Mouse (Mus musculus): ENCODE measurements around the gene Ung. TPM values are rescaled to one million over a fixed set of nuclear protein-coding genes. Genes with fewer than 3 reads are reported as not detected.

Gene Ung
- polyA plus RNA-seq, 1 experiment from 2014 or later, result 15.1 TPM

DNA sequence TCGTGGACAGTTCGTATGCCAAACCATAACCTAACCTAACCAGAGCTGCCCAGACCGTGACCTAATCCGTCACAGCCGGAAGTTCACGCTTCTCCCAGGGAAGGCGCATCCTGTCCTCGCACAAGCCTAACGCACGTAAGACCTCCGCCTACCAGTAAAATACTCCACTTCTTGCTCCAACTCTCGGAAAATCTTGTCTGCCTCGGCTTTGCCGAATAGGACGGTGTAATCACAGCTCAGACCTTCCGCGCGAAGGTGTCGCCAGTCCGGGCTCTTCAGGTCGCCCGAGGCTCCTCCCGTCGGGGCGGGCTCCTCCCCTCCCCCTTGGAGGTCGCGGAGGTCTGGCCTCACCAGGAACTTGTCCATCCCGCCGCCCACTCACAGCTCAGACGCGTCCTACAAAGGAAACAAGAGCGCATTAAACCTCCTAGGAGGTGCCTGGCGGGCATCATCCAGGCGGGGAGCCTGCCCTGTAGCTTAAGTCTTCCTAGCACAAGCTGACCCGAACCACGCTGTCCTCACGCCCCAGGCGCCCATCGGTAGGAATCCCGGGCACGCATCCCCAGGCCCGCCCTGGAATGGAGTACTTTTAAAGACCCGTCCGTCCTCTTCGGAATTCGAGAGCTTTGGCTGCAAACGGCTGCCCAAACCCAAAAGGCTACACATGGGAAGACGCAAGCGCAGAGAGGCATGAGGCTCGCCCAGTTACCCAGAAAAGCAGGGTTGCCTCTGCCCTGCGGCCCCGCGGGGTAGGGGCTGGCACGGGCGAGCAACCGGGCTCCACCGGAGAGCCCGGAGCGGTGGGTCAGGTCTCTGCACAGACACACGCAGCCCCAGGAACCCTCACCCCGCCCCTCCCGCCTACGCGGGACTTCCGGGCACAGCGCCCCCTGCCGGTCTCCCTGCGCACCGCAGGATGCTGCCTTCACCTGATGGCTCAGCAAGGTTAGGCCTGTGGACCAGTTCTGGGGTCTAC lies 2.5 kb upstream of the Ung start, which contains the start of gene Alkbh2:
Gene Alkbh2, minus strand, starts transcription at position 845 of the 976 bp plus-strand sequence.
- DNase-seq (ENCODE audit: low spot score), result peak; percentile 90

DNA sequence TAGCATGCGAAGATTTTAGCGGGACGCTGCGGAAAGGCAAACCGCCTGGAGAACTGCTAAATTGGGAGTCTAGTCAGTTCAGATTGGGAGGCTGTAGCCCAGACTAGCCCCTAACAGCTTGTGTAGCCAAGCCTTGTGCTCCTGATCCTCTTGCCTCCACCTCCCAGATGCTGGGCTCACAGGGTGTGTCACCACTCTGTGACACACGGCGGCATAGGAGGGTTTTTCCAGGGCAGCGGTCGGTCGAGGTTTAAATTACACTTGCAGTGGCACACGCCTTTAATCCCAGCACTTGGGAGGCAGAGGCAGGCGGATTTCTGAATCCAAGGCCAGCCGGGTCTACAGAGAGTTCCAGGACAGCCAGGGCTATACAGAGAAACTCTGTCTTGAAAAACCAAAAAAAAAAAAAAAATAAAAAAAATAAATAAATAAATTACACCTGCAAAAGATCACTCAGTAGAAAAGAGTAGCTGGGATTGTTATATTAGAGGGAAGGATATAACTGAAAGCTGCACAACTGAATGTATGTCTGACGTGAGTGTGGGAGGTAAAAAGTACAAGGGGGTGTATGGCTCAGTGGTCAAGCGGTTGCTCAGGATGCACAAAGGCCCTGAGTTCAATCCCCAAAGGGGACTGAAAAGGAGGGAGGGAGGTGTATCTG lies 506 bp upstream of the Ung start:
- 75% methylated on average over 15 of the region's 15 CpGs for WGBS
- H3K9ac ChIP-seq (ENCODE audit: low read length), result no peak overlapping the region

More for the DNA sequence above, 2.5 kb upstream of the Ung start, which contains the start of gene Alkbh2:
- Histone ChIP-seq H3K27ac (replicated peaks) (peak within 1 kb of the TSS; percentile 76), H3K4me3 (ENCODE audit: low read depth, low read length) (peak within 1 kb of the TSS; percentile 61), H3K36me3 (ENCODE audit: control insufficient read depth, insufficient read depth, low read length) (peaks cover 7% of the 10 kb centered on the region; the same call in 1 of the 2 replicates), H3K4me1 (replicated peaks; ENCODE audit: control insufficient read depth, insufficient read depth) (peaks cover 5% of the 10 kb centered on the region; the same call in 1 of the 2 replicates), H3K27me3 (ENCODE audit: control insufficient read depth, insufficient read depth, low read length) (no peaks in the 10 kb centered on the region), H3K9me3 (ENCODE audit: control insufficient read depth, low read length) (no peaks in the 10 kb centered on the region), H3K9ac (ENCODE audit: low read length) (peak within 1 kb of the TSS; percentile 64), H3K4me2 (replicated peaks; ENCODE audit: low read depth) (peak within 1 kb of the TSS; percentile 99)
- ATAC-seq (ENCODE audit: low FRiP score, low TSS enrichment), result peak; percentile 22; the same call in 1 of the 2 replicates
- TF ChIP-seq CTCF (IDR thresholded peaks at IDR 0.05; ENCODE audit: low read depth) (peak; percentile 96), EP300 (optimal IDR thresholded peaks at IDR 0.05) (no peak)
- under 1% methylated on average over 69 of the region's 69 CpGs for WGBS

GRCm38 (mm10) chr5:114130698-114131520 lies 723 bp downstream of the Ung start:
- H3K4me3 ChIP-seq (ENCODE audit: low read depth, low read length), result peak overlapping the region; percentile 58
- DNase-seq (ENCODE audit: low spot score) (peak; percentile 93), ATAC-seq (ENCODE audit: low FRiP score, low TSS enrichment) (peak; percentile 95)
- peak overlapping the region; percentile 87 for H3K27ac ChIP-seq (replicated peaks)
- peak overlapping the region; percentile 100 for H3K4me2 ChIP-seq (replicated peaks; ENCODE audit: low read depth)
- TF ChIP-seq EP300 (optimal IDR thresholded peaks at IDR 0.05) (peak; percentile 95), CTCF (IDR thresholded peaks at IDR 0.05; ENCODE audit: low read depth) (no peak)
- H3K9me3 ChIP-seq (ENCODE audit: control insufficient read depth, low read length), result no peaks in the 10 kb centered on the region
- H3K4me1 ChIP-seq (replicated peaks; ENCODE audit: control insufficient read depth, insufficient read depth), result peaks cover 5% of the 10 kb centered on the region; the same call in 1 of the 2 replicates
- H3K9ac ChIP-seq (ENCODE audit: low read length), result peak overlapping the region; percentile 61
- H3K36me3 ChIP-seq (ENCODE audit: control insufficient read depth, insufficient read depth, low read length), result no peaks in the 10 kb centered on the region
- H3K27me3 ChIP-seq (ENCODE audit: control insufficient read depth, insufficient read depth, low read length), result no peaks in the 10 kb centered on the region
- under 1% methylated on average over 79 of the region's 87 CpGs for WGBS

More for the DNA sequence above, 506 bp upstream of the Ung start:
- no peak for DNase-seq (ENCODE audit: low spot score)
- Histone ChIP-seq H3K27ac (replicated peaks) (no peak overlapping the region), H3K9me3 (ENCODE audit: control insufficient read depth, low read length) (no peaks in the 10 kb centered on the region), H3K27me3 (ENCODE audit: control insufficient read depth, insufficient read depth, low read length) (no peaks in the 10 kb centered on the region), H3K36me3 (ENCODE audit: control insufficient read depth, insufficient read depth, low read length) (no peaks in the 10 kb centered on the region), H3K4me1 (replicated peaks; ENCODE audit: control insufficient read depth, insufficient read depth) (peaks cover 5% of the 10 kb centered on the region; the same call in 1 of the 2 replicates), H3K4me2 (replicated peaks; ENCODE audit: low read depth) (peak overlapping the region; percentile 100), H3K4me3 (ENCODE audit: low read depth, low read length) (peak overlapping the region; percentile 58)
- no peak for TF ChIP-seq EP300 (optimal IDR thresholded peaks at IDR 0.05)
- TF ChIP-seq CTCF (IDR thresholded peaks at IDR 0.05; ENCODE audit: low read depth), result no peak
- no peak for ATAC-seq (ENCODE audit: low FRiP score, low TSS enrichment)

DNA sequence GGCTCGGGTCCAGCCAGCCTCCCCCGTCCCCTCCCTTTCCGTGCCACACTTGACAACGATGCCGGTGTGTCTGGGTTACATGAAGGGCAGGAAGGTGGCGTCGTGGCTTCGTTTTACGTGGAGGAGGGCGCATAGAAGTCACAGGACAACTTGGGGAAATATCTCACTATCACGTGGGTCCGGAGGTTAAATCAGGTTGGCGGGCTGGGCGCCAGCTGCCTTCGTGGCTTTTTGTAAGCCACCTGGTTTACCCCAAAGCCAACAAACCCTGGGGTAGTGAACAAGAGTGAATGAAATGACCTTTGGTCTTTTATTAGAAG lies 1.3 kb downstream of the Ung start:
- TF ChIP-seq EP300 (optimal IDR thresholded peaks at IDR 0.05), result no peak
- 0 out of 2 replicates have a peak, but pooled peaks have one; percentile 10 for TF ChIP-seq CTCF (IDR thresholded peaks at IDR 0.05; ENCODE audit: low read depth)

DNA sequence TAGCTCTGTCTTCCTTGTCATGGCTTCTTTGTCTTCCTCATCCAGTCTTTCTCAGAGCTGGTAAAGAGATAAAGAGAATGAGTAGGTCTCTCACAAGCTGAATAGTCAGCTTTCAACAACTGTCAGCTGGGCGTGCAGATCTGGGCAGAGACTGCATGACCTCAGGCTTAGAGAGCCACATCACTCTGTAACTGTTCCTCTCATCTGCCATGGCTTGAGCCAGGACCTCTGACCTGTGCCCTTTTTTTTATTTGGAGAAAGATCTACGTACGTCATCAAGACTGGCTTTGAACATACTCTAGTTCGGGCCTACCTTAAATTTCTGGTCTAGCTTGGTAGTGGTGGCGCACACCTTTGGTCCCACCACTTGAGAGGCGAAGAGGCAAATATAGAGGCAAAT lies 2.7 kb downstream of the Ung start:
- H3K9ac ChIP-seq (ENCODE audit: low read length), result no peak overlapping the region
- ATAC-seq (ENCODE audit: low FRiP score, low TSS enrichment), result no peak
- no peaks in the 10 kb centered on the region for H3K27me3 ChIP-seq (ENCODE audit: control insufficient read depth, insufficient read depth, low read length)
- H3K4me3 ChIP-seq (ENCODE audit: low read depth, low read length), result no peak overlapping the region
- no peak overlapping the region for H3K4me2 ChIP-seq (replicated peaks; ENCODE audit: low read depth)
- no peak for TF ChIP-seq CTCF (IDR thresholded peaks at IDR 0.05; ENCODE audit: low read depth)
- TF ChIP-seq EP300 (optimal IDR thresholded peaks at IDR 0.05), result no peak
- WGBS, result 90% methylated on average over 6 of the region's 6 CpGs
- H3K9me3 ChIP-seq (ENCODE audit: control insufficient read depth, low read length), result no peaks in the 10 kb centered on the region
- no peak overlapping the region for H3K27ac ChIP-seq (replicated peaks)
- H3K36me3 ChIP-seq (ENCODE audit: control insufficient read depth, insufficient read depth, low read length), result no peaks in the 10 kb centered on the region
- peaks cover 5% of the 10 kb centered on the region; the same call in 1 of the 2 replicates for H3K4me1 ChIP-seq (replicated peaks; ENCODE audit: control insufficient read depth, insufficient read depth)
- DNase-seq (ENCODE audit: low spot score), result no peak

More for the DNA sequence above, 1.3 kb downstream of the Ung start:
- no peaks in the 10 kb centered on the region for H3K36me3 ChIP-seq (ENCODE audit: control insufficient read depth, insufficient read depth, low read length)
- H3K4me2 ChIP-seq (replicated peaks; ENCODE audit: low read depth), result peak overlapping the region; percentile 100
- no peaks in the 10 kb centered on the region for H3K9me3 ChIP-seq (ENCODE audit: control insufficient read depth, low read length)
- peaks cover 5% of the 10 kb centered on the region; the same call in 1 of the 2 replicates for H3K4me1 ChIP-seq (replicated peaks; ENCODE audit: control insufficient read depth, insufficient read depth)
- no peaks in the 10 kb centered on the region for H3K27me3 ChIP-seq (ENCODE audit: control insufficient read depth, insufficient read depth, low read length)
- H3K27ac ChIP-seq (replicated peaks), result peak overlapping the region; percentile 87
- peak overlapping the region; percentile 61 for H3K9ac ChIP-seq (ENCODE audit: low read length)
- no peak for ATAC-seq (ENCODE audit: low FRiP score, low TSS enrichment)
- DNase-seq (ENCODE audit: low spot score), result peak; percentile 82
- peak overlapping the region; percentile 58 for H3K4me3 ChIP-seq (ENCODE audit: low read depth, low read length)
- under 1% methylated on average over 15 of the region's 15 CpGs for WGBS

Measured in stomach, postnatal 0 days (tissue).